Mouse (Mus musculus) gastrocnemius, postnatal 10 days (tissue): ENCODE measurements around the gene Tmem107. TPM values are rescaled to one million over a fixed set of nuclear protein-coding genes. Genes with fewer than 3 reads are reported as not detected.

ENCODE experiments used
- DNase-seq: peaks from one replicate; pipeline ENCODE4 v3.0.0; 2021; ENCODE audit warnings: mixed read lengths
- total RNA-seq, 2 experiments: library from RNA; stranded (reverse); gene quantifications; 2 replicates each; pipeline ENCODE4 v1.2.3; 2021

Gene Tmem107
- total RNA-seq, 2 experiments from 2014 or later = 4.3 to 5.2 TPM

- DNase-seq = peak; percentile 92
Measured at GRCm38 (mm10) chr11:69059357-69059974, 11.1 kb upstream of the Tmem107 start, which contains the start of gene Borcs6. TSS of gene Borcs6 (plus strand) at chr11:69059717.

DNA sequence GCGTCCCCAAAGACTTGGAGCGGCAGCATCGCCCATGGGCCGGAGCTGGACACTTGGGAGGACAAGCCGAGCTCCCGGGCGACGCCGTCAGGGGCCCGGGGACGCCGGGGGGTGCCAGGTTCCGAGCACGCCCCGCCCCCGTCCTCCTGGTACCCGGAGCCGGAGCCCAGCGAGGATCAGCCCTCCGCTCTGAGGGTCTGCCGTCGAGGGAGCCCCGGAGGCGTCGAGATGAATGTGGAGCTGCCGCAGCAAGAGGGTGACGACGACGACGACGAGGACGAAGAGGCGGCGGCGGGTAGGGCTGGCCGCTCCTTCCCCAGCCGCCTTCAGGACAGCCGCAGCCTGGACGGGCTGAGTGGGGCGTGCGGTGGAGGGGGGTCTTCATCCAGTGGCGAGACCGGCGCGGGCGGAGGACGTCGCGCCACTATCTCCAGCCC is 10.6 kb upstream of the Tmem107 start:
- DNase-seq = peak; percentile 67

DNA sequence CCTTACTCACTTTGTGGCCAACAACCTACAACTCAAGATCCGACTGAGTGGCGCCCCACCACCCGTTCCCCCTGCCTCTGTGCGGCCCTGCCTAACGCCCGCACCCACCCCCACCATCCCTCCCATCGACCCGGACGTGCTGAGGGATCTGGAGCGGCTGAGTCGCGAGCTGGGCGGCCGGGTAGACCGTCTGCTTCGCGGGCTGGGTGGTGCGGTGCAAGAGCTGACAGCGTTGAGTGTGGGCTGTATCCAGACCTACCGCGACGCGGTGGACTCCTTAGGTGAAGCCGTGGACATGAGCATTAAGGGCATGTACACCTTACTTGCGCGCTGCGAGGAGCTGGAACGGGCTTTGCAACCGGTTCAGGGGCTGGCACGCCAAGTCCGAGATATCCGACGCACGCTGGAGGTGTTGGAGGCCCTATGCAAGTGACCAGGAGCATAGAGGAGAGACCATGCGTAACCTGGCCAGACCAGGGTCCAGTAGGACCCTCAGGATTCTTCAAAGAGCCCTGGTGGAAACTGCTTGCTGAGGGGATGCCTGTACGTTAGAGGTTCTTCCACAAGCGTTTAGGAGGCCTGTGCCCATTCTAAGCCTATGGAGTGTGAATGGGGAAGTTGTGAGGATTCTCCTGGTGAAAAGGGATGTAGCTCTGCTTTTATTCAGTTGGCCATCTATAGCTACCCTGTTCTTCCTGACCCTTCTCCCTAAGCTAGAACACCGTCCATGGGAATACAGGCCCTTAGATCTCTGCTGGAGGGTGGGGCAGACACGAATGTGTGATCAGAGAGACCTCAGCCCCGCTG is 10.0 kb upstream of the Tmem107 start:
- DNase-seq = no peak

DNA sequence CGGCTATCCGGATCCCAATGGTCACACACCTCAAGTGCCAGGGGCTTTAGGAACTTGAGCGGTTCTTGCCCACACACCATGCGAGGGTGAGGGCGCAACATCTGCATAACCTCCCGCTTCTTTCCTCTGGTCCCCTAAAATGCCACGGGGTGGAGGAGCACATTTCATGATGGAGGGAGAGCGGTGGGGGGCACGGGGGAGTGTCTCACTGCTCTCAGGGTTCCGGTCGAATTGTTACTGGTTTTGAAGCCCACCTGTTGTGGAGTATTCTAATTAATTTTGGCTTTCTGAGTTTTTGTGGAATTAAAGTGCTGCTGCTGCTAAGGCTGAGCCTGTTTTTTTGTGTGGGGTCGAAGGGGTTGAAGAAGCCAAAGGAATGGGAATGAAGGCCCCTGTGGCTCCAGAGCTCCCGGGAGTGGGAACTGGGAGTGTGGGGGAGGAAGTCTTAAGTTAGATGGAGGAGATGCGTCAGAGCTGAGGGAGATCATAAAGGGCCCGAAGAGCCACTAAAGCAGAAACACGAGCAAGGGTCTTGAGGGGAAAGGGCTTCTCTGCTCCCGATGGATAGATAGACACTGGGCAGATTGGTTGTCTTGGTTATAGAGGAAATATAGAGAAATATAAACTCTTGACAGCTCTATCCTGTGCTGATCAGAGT is 9.2 kb upstream of the Tmem107 start:
- no peak for DNase-seq

DNA sequence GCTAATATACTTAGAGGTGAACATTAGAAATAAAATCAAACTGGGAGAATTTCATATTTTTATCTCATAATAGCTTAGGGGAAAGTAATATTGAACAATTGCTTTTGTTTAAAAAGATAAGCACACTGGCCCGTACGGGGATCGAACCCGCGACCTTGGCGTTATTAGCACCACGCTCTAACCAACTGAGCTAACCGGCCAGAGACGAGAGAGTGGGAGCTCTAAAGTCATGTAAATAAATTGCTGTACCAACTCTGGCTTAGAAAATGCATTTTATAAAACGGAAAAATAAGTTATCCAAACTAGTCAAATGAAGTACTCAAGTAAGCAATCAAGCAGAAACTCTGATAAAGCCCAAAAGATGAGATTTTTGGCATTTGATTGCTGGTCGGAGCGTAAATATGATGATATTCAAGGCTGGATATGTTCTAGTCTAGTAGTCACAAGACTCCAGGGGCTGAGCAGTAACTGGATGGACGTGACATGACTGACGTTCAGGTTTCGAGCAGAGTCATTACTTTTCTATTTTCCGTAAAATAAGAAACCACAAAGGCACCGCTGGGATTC is 8.3 kb upstream of the Tmem107 start:
- DNase-seq = peak; percentile 69

GRCm38 (mm10) chr11:69062761-69063224 is 7.8 kb upstream of the Tmem107 start:
- peak; percentile 92 for DNase-seq

- peak; percentile 94 for DNase-seq
Measured at GRCm38 (mm10) chr11:69063413-69064201, 7.0 kb upstream of the Tmem107 start.

DNA sequence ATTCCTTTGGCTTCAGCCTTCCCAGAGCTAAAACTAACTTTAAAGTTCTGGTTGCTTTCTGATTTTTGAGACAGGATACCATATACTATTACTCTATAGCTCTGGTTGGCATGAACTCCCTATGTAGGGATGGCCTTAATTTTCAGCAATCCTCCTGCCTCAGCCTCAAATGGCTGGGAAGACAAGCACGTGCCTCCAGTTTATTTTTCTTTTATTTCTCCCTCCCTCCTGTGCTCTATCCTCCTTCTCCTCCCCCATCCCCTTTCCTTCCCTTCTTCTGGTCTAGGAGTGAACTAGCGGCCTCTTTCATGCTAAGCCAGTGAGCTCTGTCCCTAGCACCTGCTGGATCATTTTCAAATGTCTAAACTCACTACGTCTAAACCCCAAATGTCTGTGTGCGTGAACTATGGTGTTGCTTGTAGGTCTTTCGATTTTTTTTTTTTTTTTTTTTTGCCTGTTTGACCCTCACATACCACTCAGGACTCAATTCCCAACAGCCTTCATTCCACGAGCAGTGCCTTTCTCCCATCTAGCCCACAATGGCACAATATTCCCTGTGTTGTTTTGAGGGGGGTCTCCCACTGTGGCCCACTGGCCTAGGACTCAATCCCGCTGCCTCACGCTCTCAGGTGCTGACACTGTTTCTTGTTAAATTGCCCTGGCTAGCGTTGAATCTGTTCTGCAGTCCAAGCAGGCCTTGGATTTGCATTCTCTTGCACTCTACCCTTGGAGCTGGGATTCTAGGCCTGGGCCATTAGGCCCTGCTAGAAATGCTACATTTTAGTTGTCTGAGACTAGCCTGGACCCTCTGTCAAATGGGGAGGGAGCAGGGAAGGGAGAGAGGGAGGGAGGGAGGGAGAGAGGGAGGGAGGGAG is 6.1 kb upstream of the Tmem107 start:
- DNase-seq = no peak

GRCm38 (mm10) chr11:69065394-69065925 is 5.1 kb upstream of the Tmem107 start:
- no peak for DNase-seq

DNA sequence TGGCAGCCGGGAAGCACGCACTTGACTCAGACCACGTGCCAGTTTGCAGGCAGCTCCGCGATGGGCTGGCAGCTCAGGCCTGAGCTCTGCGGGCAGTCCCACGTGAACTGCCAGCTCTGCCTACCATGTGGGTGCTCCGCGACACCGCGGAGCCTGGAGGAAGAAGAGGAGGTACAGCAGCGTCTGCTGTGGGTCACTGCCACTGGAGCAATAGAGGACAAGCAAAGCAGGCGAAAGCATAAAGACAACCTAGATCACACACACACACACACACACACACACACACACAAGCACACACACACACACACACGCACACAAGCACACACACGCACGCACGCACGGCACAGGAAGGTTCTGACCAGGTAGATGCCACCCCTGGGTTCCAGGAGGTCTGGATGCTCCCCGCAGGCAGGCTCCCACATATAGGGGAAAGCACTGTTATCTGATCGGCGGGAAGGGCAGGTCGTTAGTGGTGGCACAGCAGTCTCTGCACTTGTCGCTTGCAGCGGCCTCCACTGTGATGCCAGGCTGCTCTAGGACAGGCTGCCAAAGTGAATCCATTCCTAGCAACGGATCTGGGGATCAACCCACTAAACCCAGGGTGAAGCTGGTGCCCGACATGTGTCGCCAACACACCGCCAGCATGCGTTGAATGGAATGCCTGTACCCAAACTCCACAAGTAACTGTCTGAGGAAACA is 4.3 kb upstream of the Tmem107 start:
- no peak for DNase-seq

DNA sequence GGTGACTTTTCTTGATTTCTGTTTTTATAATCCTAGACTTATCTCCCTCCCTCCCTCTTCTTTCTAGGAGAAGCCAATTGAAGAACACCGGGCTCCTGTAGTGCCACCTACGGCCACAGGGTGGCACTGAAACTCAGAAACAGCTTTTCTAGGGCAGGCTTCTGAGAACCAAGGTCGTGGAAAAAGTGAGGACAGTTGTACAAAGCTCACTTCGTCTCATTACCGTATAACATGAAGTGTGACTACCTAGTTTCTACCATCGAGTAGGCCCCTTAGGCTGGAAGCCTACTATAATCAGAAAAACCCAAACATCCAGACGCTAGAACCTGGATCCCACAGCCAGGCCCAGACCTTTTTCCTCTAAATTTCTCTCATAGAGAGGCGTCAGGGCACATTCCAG is 3.6 kb upstream of the Tmem107 start:
- peak; percentile 84 for DNase-seq

DNA sequence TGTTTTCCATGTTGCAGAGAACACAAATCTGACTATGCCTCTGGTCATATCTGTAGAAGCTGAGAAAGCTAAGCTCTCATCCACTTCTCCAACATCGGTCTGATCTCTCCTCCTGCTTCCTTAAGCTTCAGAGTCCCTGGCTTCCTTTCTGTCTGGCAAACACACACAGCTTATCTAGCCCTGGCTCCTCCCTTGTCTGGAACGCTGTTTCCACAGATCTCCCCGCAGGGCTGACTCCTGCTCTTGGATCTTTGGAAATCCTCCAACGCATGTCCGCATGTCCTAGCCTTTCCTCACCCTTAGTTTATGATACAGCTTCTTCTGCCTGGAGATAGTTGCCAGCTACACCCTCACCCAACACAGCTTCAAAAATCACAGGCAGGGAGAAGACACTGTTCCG is 3.0 kb upstream of the Tmem107 start:
- no peak for DNase-seq

GRCm38 (mm10) chr11:69070093-69070492 is 513 bp upstream of the Tmem107 start:
- no peak for DNase-seq

DNA sequence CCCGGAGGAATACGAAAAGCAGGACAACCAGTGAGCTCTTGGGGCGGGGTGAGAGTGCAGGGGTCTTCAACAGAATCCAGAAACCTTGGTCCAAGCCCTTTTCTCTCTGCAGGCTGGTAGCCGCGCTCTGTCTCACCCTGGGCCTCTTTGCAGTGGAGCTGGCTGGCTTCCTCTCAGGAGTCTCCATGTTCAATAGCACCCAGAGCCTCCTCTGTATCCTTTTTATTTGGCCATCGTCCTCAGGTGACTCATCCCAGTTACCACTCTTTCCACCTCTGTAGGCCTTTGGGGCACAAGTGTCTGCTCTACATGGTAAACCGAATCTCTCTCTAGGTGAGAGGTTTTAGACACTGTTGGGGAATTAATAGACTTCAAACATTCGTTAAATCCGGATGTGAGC is 656 bp downstream of the Tmem107 start:
- no peak for DNase-seq

- DNase-seq = no peak
Measured at GRCm38 (mm10) chr11:69072234-69072633, 1.6 kb downstream of the Tmem107 start.

DNA sequence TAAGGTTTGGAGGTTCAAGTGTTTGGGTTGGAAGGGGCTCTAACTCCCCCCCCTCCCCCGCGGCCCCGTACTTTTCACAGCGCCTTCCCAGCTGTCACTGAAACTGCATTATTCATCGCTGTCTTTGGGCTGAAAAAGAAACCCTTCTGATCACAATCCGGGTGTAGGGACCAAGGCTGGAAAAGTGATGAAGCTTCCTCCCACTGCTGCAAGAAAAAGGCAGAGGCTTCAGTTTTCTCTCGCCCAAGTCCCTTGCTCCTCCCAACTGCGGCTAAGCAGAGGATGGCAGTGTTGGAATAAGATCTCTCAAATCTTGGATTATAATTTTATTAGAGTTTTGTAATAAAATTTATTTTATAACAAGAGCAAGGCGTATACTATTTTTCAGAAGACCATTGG is 2.1 kb downstream of the Tmem107 start:
- no peak for DNase-seq

DNA sequence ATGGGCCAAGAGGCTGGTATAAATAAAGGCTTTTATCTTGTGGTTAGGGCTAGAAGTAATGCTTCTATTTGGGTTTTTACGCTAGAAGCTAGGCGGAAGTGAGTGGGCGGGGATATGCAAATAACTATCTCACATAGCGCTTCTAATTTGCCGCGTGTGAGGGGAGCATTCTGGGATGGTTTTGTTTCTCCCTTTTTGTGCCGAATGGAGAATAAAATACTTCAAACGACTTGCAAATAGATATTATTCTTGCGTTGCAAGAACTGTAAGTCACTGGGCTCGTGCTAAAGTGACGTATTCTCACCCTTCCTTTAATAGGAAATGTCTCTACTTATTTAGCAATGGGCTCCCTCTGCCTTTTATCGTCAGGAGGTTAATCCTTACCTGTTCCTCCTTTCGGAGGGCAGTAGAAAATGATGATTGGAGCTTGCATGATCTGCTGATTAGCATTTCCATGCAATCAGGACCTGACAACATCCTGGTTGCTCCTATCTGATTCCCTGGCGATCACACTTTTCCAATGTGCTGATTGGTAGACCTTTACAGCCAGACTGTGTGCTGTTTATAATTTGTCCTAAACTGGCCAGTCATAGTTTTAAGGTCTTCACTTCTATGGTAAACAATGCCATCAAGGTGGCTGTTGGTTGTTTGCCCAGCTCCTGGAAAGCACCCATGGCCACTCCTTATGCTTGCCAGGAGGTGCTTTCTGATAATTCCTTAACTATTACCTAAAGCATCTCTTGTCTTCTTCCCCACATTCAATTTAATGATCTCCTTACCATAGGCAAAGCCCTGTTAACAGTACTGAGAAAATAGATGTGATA is 2.7 kb downstream of the Tmem107 start:
- peak; percentile 64 for DNase-seq

DNA sequence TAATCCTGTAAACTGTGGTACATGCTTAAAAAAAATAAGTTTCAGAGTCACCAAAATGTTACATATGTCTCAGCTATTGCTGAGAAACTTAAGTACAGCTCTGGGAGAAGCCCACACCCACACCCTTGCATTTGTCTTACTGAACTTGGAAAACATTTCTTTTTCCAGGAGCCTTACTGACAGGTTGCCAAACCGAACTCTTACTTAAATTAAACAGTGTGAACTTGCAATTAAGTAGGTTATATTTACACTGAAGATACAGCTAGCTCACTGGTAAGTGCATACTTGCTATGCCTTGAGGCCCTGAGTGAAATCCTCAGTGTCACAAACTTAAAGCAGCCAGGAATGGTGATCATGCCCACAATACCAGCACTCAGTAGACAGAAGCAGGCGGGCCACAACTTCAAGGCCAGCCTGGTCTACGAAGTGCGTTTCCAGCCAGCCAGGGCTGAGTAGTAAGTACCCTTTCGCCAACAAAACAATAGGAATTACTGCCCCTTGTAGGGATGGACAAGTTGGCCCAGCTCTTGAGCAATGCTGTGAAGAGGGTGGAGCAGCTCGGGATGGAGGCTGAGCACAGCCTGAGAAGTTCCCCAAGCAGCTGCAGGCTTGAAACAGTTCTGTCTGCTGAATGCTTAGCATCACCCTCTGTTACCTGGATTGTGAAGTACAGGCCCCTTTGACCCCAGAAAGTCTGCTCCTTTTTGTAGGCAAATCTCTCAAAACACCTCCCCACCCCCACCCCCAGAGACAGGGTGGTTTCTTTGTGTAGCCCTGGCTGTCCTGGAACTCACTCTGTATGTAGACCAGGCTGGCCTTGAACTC is 3.6 kb downstream of the Tmem107 start:
- no peak for DNase-seq
